Mouse (Mus musculus): Measurements from ENCODE around the gene Dbf4.

Dbf4 gene

GRCm38 (mm10) chr5:8366771-8367613 is 55.5 kb downstream of the Dbf4 start:
- DNase-seq (ENCODE audit: low spot score in 2 of 2), result peak; percentile 30 to 35

DNA sequence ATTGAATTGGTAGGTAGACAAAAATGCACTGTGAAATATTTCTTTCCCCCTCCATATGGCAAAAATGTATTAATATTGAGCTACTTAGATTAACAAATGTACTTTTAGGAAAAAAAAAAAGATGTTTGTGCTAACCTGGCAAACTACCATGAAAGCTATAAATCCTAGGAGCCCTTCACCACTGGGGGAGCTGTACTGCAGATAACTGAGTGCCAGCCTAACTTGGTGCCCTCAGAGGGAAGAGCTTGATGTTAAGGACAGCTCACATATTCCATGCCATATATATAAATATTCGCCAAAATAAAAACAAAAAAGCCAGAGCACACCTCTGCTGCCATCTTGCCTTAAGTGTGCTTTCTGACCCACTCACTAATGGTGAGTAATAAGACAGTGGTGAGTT is 60.2 kb downstream of the Dbf4 start:
- no peak for DNase-seq (ENCODE audit: low spot score in 2 of 2)

- DNase-seq (ENCODE audit: low spot score in 2 of 2), result no peak
Measured at GRCm38 (mm10) chr5:8357677-8358076, 64.8 kb downstream of the Dbf4 start.

- no peak for DNase-seq (ENCODE audit: low spot score in 2 of 2)
Measured at GRCm38 (mm10) chr5:8356885-8357651, 65.4 kb downstream of the Dbf4 start.

DNA sequence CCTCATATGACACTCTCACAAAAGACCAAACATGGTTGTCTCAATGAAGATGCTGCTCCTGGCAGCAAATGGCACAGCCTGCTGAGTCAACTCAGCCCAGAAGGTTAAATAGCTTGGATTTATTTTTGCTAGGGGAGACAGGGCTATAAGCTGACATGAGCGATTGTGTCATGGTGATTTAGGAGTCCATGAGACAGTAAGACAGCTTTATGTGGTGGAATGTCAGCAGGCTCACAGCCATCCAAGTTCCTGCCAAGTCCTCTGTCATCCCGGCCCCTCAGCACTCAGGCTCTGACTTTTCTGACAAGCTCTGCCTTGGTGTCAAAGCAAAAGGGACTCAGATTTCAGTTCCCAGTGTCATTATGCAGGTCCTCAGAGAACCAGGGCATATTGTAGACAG is 66.2 kb downstream of the Dbf4 start:
- DNase-seq (ENCODE audit: low spot score in 2 of 2), result no peak

DNA sequence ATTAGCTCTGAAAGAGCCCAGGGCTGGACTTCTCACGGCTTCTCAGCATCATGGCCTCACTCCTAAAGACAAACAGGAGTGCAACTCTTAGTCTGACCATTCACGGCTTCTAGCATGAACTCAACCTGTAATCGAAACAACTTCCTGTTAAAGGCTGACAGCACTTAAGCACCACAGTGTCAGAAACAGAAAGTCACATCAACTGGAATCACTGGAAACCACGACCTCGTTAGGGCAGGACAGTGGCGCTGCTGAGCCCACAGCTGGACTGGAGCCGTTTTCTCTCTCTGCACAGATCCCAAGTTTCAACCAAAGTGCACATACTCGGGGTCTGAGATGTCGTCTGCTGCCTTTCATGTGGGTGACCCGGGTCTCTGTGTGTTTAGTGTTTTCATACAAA is 73.0 kb downstream of the Dbf4 start:
- DNase-seq (ENCODE audit: low spot score in 2 of 2), result no peak
